Mouse (Mus musculus) mouse embryonic stem cell (cell line): ENCODE measurements around the gene Ccn6.

Source experiments
- in situ Hi-C, 2 experiments: fragments of 300-500 bp; cut with MboI; formaldehyde crosslinking; loops; 1 replicate in 1 of 2; 3 replicates in 1 of 2; pipeline ENCODE4 v1.14.3; 2019 to 2020; ENCODE audit warnings: low sequenced_read_pairs in 2 of 2, low pct_unique_long_range_greater_than_20kb in 1 of 2, mixed read lengths in 1 of 2; ENCODE audit not compliant: unreplicated experiment in 1 of 2

The Ccn6 gene

GRCm38 (mm10) chr10:39167611-39168010, 4.0 kb upstream of the Ccn6 start:
- in situ Hi-C loops = no loop called here

GRCm38 (mm10) chr10:39165632-39166115, 2.1 kb upstream of the Ccn6 start:
- in situ Hi-C loops = no loop called here

- in situ Hi-C loops = no loop called here
Observed at GRCm38 (mm10) chr10:39162666-39163484, 719 bp downstream of the Ccn6 start.

GRCm38 (mm10) chr10:39161406-39161805, 2.2 kb downstream of the Ccn6 start:
- in situ Hi-C loops = no loop called here

GRCm38 (mm10) chr10:39158306-39158705, 5.3 kb downstream of the Ccn6 start:
- in situ Hi-C loops = no loop called here

- in situ Hi-C loops = no loop called here
Observed at GRCm38 (mm10) chr10:39157321-39157720, 6.3 kb downstream of the Ccn6 start.

GRCm38 (mm10) chr10:39156719-39157118, 6.9 kb downstream of the Ccn6 start:
- in situ Hi-C loops = no loop called here

GRCm38 (mm10) chr10:39142216-39142615, 21.4 kb downstream of the Ccn6 start:
- in situ Hi-C loops = no loop called here

- in situ Hi-C loops = no loop called here
Observed at GRCm38 (mm10) chr10:39141401-39141800, 22.2 kb downstream of the Ccn6 start.

GRCm38 (mm10) chr10:39140843-39141242, 22.8 kb downstream of the Ccn6 start:
- in situ Hi-C loops = no loop called here

- in situ Hi-C loops = no loop called here
Observed at GRCm38 (mm10) chr10:39138761-39139160, 24.8 kb downstream of the Ccn6 start.

GRCm38 (mm10) chr10:39137766-39138165, 25.8 kb downstream of the Ccn6 start:
- in situ Hi-C loops = no loop called here

- in situ Hi-C loops = no loop called here
Observed at GRCm38 (mm10) chr10:39133462-39134310, 29.9 kb downstream of the Ccn6 start, which contains the start of the genes Fam229b and Tube1. TSS of gene Fam229b (minus strand) at chr10:39133914. TSS of gene Tube1 (plus strand) at chr10:39133976.

GRCm38 (mm10) chr10:39121412-39121811, 42.2 kb downstream of the Ccn6 start:
- in situ Hi-C loops = no loop called here

- in situ Hi-C loops = no loop called here
Observed at GRCm38 (mm10) chr10:39109489-39109874, 54.1 kb downstream of the Ccn6 start.

GRCm38 (mm10) chr10:39108837-39109488, 54.6 kb downstream of the Ccn6 start:
- in situ Hi-C loops = no loop called here

GRCm38 (mm10) chr10:39106935-39107334, 56.7 kb downstream of the Ccn6 start:
- in situ Hi-C loops = no loop called here

- in situ Hi-C loops = no loop called here
Observed at GRCm38 (mm10) chr10:39106413-39106812, 57.2 kb downstream of the Ccn6 start.
